Mouse (Mus musculus) MEL (cell line): ENCODE results near the gene Galnt14. TPM values are rescaled to one million over a fixed set of nuclear protein-coding genes. Genes with fewer than 3 reads are reported as not detected.

Experiments used
- DNase-seq: peaks from one replicate; pipeline ENCODE4 v3.0.0; 2011; ENCODE audit warnings: low read depth, low spot score
- H3K27ac ChIP-seq: 2 replicates; pipeline ENCODE4 v1.5.1; 2012; ENCODE audit warnings: low read depth, mild to moderate bottlenecking, control low read depth, low read length, moderate library complexity; ENCODE audit not compliant: control insufficient read depth
- H3K27me3 ChIP-seq, 2 experiments: fragments of 150-350 bp in 1 of 2; sonication (generic) in 1 of 2; 2 replicates each; pipeline ENCODE4 v1.6.1; 2012; ENCODE audit warnings: low read length in 2 of 2, mild to moderate bottlenecking in 2 of 2, improper control_type of control experiment in 1 of 2, moderate library complexity in 1 of 2; ENCODE audit not compliant: insufficient read depth in 2 of 2, control insufficient read depth in 1 of 2
- H3K36me3 ChIP-seq, 2 experiments: 2 replicates each; pipeline ENCODE4 v1.6.1; 2012 to 2014; ENCODE audit warnings: low read length in 2 of 2, improper control_type of control experiment in 1 of 2, inconsistent platforms in 1 of 2, mild to moderate bottlenecking in 1 of 2; ENCODE audit not compliant: insufficient read depth in 2 of 2, control insufficient read depth in 1 of 2
- H3K4me1 ChIP-seq, 2 experiments: fragments of 150-350 bp in 1 of 2; sonication (generic) in 1 of 2; 2 replicates each; pipeline ENCODE4 v1.6.1; 2012; ENCODE audit warnings: low read length in 2 of 2, improper control_type of control experiment in 1 of 2, mild to moderate bottlenecking in 1 of 2; ENCODE audit not compliant: insufficient read depth in 2 of 2, control insufficient read depth in 1 of 2
- H3K4me3 ChIP-seq, 2 experiments: fragments of 150-350 bp in 1 of 2; sonication (generic) in 1 of 2; 2 replicates each; pipeline ENCODE4 v1.5.1; 2012; ENCODE audit warnings: low read depth in 2 of 2, low read length in 2 of 2, mild to moderate bottlenecking in 2 of 2, moderate library complexity in 2 of 2, control low read depth in 1 of 2, improper control_type of control experiment in 1 of 2; ENCODE audit not compliant: control insufficient read depth in 1 of 2, insufficient read depth in 1 of 2
- H3K79me2 ChIP-seq: 2 replicates; pipeline ENCODE4 v1.6.1; 2012; ENCODE audit warnings: mild to moderate bottlenecking, low read length, moderate library complexity; ENCODE audit not compliant: control insufficient read depth, poor library complexity, insufficient read depth
- H3K9ac ChIP-seq: 2 replicates; pipeline ENCODE4 v1.6.1; 2012; ENCODE audit warnings: low read depth, mild to moderate bottlenecking, control low read depth, low read length, moderate library complexity; ENCODE audit not compliant: control insufficient read depth, poor library complexity, severe bottlenecking
- H3K9me3 ChIP-seq: fragments of 150-350 bp; sonication (generic); replicated peaks from 2 replicates; pipeline ENCODE4 v1.6.1; 2012; ENCODE audit warnings: mild to moderate bottlenecking, low read length, improper control_type of control experiment, moderate library complexity; ENCODE audit not compliant: insufficient read depth
- BHLHE40 ChIP-seq: IDR thresholded peaks from 2 replicates; pipeline ENCODE4 v1.6.1; 2012; ENCODE audit warnings: low read depth, mild to moderate bottlenecking, inconsistent platforms, low read length, improper control_type of control experiment, borderline replicate concordance
- CHD1 ChIP-seq: IDR thresholded peaks from 2 replicates; pipeline ENCODE4 v1.6.1; 2012; ENCODE audit warnings: low read depth, mild to moderate bottlenecking, inconsistent platforms, low read length, improper control_type of control experiment
- CTCF ChIP-seq, 3 experiments: IDR thresholded peaks in 2 of 3; conservative IDR thresholded peaks in 1 of 3; 2 replicates each; pipeline ENCODE4 v1.5.1; 2011 to 2012; ENCODE audit warnings: low read length in 3 of 3, low read depth in 2 of 3, mild to moderate bottlenecking in 2 of 3, improper control_type of control experiment in 1 of 3, inconsistent platforms in 1 of 3, mixed read lengths in 1 of 3, moderate library complexity in 1 of 3; ENCODE audit not compliant: control insufficient read depth in 1 of 3, insufficient read depth in 1 of 3, poor library complexity in 1 of 3, severe bottlenecking in 1 of 3
- ETS1 ChIP-seq: IDR thresholded peaks from 2 replicates; pipeline ENCODE4 v1.6.1; 2012; ENCODE audit warnings: low read depth, mild to moderate bottlenecking, inconsistent platforms, low read length, improper control_type of control experiment, moderate library complexity
- GABPA ChIP-seq: IDR thresholded peaks from 2 replicates; pipeline ENCODE4 v1.6.1; 2012; ENCODE audit warnings: low read depth, mild to moderate bottlenecking, inconsistent platforms, low read length, improper control_type of control experiment, moderate library complexity
- GATA1 ChIP-seq: IDR thresholded peaks from 2 replicates; pipeline ENCODE4 v1.6.1; 2011; ENCODE audit warnings: low read depth, low read length, improper control_type of control experiment
- JUND ChIP-seq: IDR thresholded peaks from 2 replicates; pipeline ENCODE4 v1.6.1; 2011; ENCODE audit warnings: low read depth, mild to moderate bottlenecking, improper control_type of control experiment, low read length
- MAFK ChIP-seq: IDR thresholded peaks from 2 replicates; pipeline ENCODE4 v1.6.1; 2011; ENCODE audit warnings: low read depth, mild to moderate bottlenecking, low read length, improper control_type of control experiment, borderline replicate concordance
- MAX ChIP-seq: IDR thresholded peaks from 2 replicates; pipeline ENCODE4 v1.6.1; 2011; ENCODE audit warnings: low read length, improper control_type of control experiment
- MAZ ChIP-seq: IDR thresholded peaks from 2 replicates; pipeline ENCODE4 v1.6.1; 2012; ENCODE audit warnings: low read depth, mild to moderate bottlenecking, inconsistent platforms, low read length, improper control_type of control experiment
- MEF2A ChIP-seq: IDR thresholded peaks from 2 replicates; pipeline ENCODE4 v1.6.1; 2014; ENCODE audit warnings: low read depth, mild to moderate bottlenecking, inconsistent platforms, low read length, improper control_type of control experiment; ENCODE audit not compliant: poor library complexity, insufficient replicate concordance, severe bottlenecking; ENCODE audit errors: extremely low read depth
- MXI1 ChIP-seq: IDR thresholded peaks from 2 replicates; pipeline ENCODE4 v1.6.1; 2011; ENCODE audit warnings: mild to moderate bottlenecking, low read depth, low read length, improper control_type of control experiment
- MYB ChIP-seq: IDR thresholded peaks from 2 replicates; pipeline ENCODE4 v1.6.1; 2011; ENCODE audit warnings: mild to moderate bottlenecking, low read depth, low read length, improper control_type of control experiment
- MYC ChIP-seq: IDR thresholded peaks from 2 replicates; pipeline ENCODE4 v1.6.1; 2011; ENCODE audit warnings: low read depth, mild to moderate bottlenecking, low read length, improper control_type of control experiment, moderate library complexity
- NELFE ChIP-seq: IDR thresholded peaks from 2 replicates; pipeline ENCODE4 v1.6.1; 2011; ENCODE audit warnings: low read depth, low read length, improper control_type of control experiment
- POLR2A ChIP-seq, 2 experiments: IDR thresholded peaks; 2 replicates each; pipeline ENCODE4 v1.6.1; 2011 to 2012; ENCODE audit warnings: low read length in 2 of 2, mild to moderate bottlenecking in 2 of 2, control low read depth in 1 of 2, improper control_type of control experiment in 1 of 2, low read depth in 1 of 2, moderate library complexity in 1 of 2; ENCODE audit not compliant: control insufficient read depth in 1 of 2, insufficient read depth in 1 of 2, poor library complexity in 1 of 2
- POLR2AphosphoS2 ChIP-seq: IDR thresholded peaks from 2 replicates; pipeline ENCODE4 v1.6.1; 2011; ENCODE audit warnings: low read length, improper control_type of control experiment
- RAD21 ChIP-seq: IDR thresholded peaks from 2 replicates; pipeline ENCODE4 v1.6.1; 2011; ENCODE audit warnings: mild to moderate bottlenecking, low read depth, low read length, improper control_type of control experiment
- RCOR1 ChIP-seq: IDR thresholded peaks from 2 replicates; pipeline ENCODE4 v1.6.1; 2012; ENCODE audit warnings: low read depth, mild to moderate bottlenecking, inconsistent platforms, low read length, improper control_type of control experiment
- SIN3A ChIP-seq: IDR thresholded peaks from 2 replicates; pipeline ENCODE4 v1.6.1; 2012; ENCODE audit warnings: low read length, improper control_type of control experiment, inconsistent platforms
- SMC3 ChIP-seq: IDR thresholded peaks from 2 replicates; pipeline ENCODE4 v1.6.1; 2011; ENCODE audit warnings: low read depth, low read length, improper control_type of control experiment
- TAL1 ChIP-seq: IDR thresholded peaks from 2 replicates; pipeline ENCODE4 v1.6.1; 2012; ENCODE audit warnings: mild to moderate bottlenecking, inconsistent platforms, low read length, moderate library complexity, mixed read lengths
- TBP ChIP-seq: IDR thresholded peaks from 2 replicates; pipeline ENCODE4 v1.8.0; 2011; ENCODE audit warnings: low read depth, low read length, improper control_type of control experiment
- TCF12 ChIP-seq: IDR thresholded peaks from 2 replicates; pipeline ENCODE4 v1.6.1; 2014; ENCODE audit warnings: low read depth, mild to moderate bottlenecking, inconsistent platforms, low read length, improper control_type of control experiment, moderate library complexity
- USF2 ChIP-seq, 2 experiments: IDR thresholded peaks; 2 replicates each; pipeline ENCODE4 v1.6.1; 2011 to 2012; ENCODE audit warnings: improper control_type of control experiment in 2 of 2, low read length in 2 of 2, borderline replicate concordance in 1 of 2, inconsistent platforms in 1 of 2, low read depth in 1 of 2, mild to moderate bottlenecking in 1 of 2; ENCODE audit not compliant: insufficient read depth in 1 of 2
- ZC3H11A ChIP-seq: IDR thresholded peaks from 2 replicates; pipeline ENCODE4 v1.6.1; 2012; ENCODE audit warnings: low read depth, mild to moderate bottlenecking, inconsistent platforms, low read length, improper control_type of control experiment
- ZKSCAN1 ChIP-seq: IDR thresholded peaks from 2 replicates; pipeline ENCODE4 v1.6.1; 2012; ENCODE audit warnings: low read depth, mild to moderate bottlenecking, inconsistent platforms, low read length, improper control_type of control experiment, moderate library complexity
- ZMIZ1 ChIP-seq: IDR thresholded peaks from 2 replicates; pipeline ENCODE4 v1.6.1; 2012; ENCODE audit warnings: low read depth, mild to moderate bottlenecking, inconsistent platforms, low read length, improper control_type of control experiment, moderate library complexity
- polyA plus RNA-seq, 2 experiments: library from polyadenylated mRNA; stranded (reverse) in 1 of 2; unstranded in 1 of 2; fragments of >175 nt in 1 of 2; fragments of >200 nt in 1 of 2; gene quantifications; 2 replicates each; pipeline versions ENCODE4 v1.2.1 to v1.2.4; 2012; ENCODE audit warnings: low replicate concordance in 2 of 2, low read depth in 1 of 2; ENCODE audit not compliant: insufficient read length in 2 of 2, insufficient read depth in 1 of 2, missing spikeins in 1 of 2
- total RNA-seq: library from RNA; depleted of rRNA; stranded (reverse); fragments of 300-350 nt; gene quantifications from 2 replicates; pipeline ENCODE4 v1.2.3, GENCODE M21; 2012

Galnt14 gene
- total and polyA plus RNA-seq, 3 experiments, result not detected

DNA sequence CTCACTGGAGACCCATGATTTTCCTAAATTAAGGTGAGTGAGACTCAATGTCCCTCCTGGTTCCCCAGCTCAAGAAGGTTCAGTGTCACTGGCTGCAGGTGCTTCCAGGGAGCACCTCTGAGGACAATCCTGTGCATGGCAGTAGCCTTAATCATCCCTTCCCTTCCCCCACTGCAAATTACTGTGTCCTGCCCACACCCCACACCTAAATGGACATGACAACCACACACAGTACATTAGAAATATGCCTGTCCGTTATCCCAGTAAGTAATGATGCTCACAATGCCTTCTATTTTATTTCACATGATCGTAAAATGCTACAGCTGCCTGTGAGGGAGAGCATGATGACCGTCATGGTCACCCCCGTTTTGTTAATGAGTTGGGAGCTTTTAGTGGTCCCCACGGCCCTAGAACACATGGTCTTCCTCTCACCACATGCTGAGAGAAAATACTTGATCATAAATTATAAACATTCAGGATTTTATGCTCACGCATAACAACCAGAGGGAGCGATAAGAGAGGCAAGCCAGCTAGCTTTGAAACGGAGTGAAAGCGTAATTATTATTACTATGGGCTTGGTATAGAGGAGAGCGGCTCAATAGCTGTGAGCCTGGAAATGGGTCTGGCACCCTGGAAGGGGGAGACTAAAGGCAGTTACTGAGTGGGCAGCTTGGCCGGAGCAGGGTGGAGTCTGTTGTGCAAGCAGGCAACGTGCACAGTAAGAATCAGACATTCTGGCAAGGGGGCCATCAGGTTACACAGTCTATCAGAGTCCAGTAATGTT, 161.3 kb downstream of the Galnt14 start:
- Histone ChIP-seq H3K4me1 (no peaks in the 10 kb centered on the region), H3K27me3 (no peaks in the 10 kb centered on the region), H3K9ac (no peak overlapping the region)
- TF ChIP-seq RCOR1 (no peak), TBP (no peak), CTCF (IDR thresholded peaks at IDR 0.05 in 2 of 3, conservative IDR thresholded peaks at IDR 0.05 in 1 of 3; ENCODE audit: control insufficient read depth in 1 of 3, insufficient read depth in 1 of 3, low read depth in 2 of 3, low read length in 3 of 3, poor library complexity in 1 of 3, severe bottlenecking in 1 of 3) (no peak), SIN3A (no peak), TAL1 (no peak), ZKSCAN1 (no peak), MYC (no peak), POLR2A (IDR thresholded peaks at IDR 0.05; ENCODE audit: control insufficient read depth in 1 of 2, insufficient read depth in 1 of 2, low read depth in 1 of 2, low read length in 2 of 2, poor library complexity in 1 of 2) (no peak), RAD21 (no peak), ZC3H11A (no peak), MAX (no peak), CHD1 (no peak), MEF2A (no peak), MAZ (no peak), POLR2AphosphoS2 (no peak), ETS1 (no peak)
- TF ChIP-seq, all 39 proteins: peak for 0
- H3K4me3 ChIP-seq, result no peak overlapping the region
- no peaks in the 10 kb centered on the region for H3K36me3 ChIP-seq
- no peaks in the 10 kb centered on the region for H3K9me3 ChIP-seq
- no peak for DNase-seq
- H3K27ac ChIP-seq, result no peak overlapping the region
- H3K79me2 ChIP-seq, result no peaks in the 10 kb centered on the region

DNA sequence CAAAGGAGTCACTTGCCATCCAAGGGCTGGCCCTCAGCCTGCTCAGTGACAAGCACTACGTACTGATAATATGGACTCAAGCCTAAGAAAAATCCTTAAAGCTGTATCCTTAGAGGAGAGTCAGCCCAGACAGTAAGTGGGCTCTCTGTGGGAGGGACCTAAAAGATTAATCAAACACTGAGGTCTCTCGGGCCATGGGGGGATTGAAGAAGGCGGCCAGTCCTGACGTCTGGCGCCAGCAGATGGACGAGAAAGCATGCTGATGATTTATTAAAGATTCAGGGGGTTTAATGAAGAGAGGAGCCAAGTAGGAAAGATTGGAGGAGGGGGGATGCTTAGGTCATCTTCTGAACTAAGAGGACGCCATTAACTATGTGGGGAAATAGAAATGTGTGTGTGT, 162.1 kb downstream of the Galnt14 start:
- H3K9ac ChIP-seq, result no peak overlapping the region
- no peaks in the 10 kb centered on the region for H3K9me3 ChIP-seq

More for the DNA sequence above, 162.1 kb downstream of the Galnt14 start:
- Histone ChIP-seq H3K4me1 (no peaks in the 10 kb centered on the region), H3K27ac (no peak overlapping the region), H3K36me3 (no peaks in the 10 kb centered on the region), H3K4me3 (no peak overlapping the region), H3K27me3 (no peaks in the 10 kb centered on the region), H3K79me2 (no peaks in the 10 kb centered on the region)
- TF ChIP-seq CHD1 (no peak), JUND (no peak), RAD21 (no peak), GABPA (no peak), USF2 (IDR thresholded peaks at IDR 0.05; ENCODE audit: borderline replicate concordance in 1 of 2, insufficient read depth in 1 of 2, low read depth in 1 of 2, low read length in 2 of 2) (no peak), MAX (no peak), TCF12 (no peak), SMC3 (no peak), BHLHE40 (no peak), MAZ (no peak), ETS1 (no peak), ZMIZ1 (no peak), ZC3H11A (no peak), MXI1 (no peak), GATA1 (no peak), MYB (no peak), MAFK (no peak), MYC (no peak), NELFE (no peak)
- no peak for DNase-seq
